In the genomic region with DNA sequence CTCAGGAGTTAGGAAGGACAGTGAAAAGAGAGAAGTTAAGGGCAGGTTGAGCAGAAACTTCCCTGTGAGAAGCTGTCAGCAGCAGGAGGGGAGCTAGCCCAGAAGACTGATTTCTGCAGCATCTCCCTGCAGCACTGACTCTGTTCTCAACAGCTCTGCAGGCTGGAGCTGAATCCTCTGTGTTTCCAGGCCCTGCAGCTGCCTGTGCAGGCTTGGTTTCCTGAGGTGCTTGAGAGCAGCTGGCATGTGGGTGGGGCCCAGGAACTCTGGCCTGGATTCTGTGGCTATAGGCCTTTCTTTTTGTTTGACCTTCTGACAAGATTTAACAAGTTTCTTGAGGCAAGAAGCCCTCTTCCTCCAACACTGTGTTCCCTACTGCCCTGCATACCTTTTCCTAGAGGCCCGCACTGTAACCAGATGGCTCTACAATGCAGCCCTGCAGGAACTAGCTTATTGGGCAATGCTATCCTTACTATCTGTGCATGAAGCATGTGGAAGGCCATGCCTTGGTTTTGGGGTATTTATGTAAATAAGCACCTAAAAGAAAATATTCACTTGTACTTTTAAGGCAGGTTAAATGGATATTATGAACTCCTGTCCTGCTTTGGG, we compare ENCODE assay signal across 8 mouse cellular contexts. TPM values are rescaled to one million over a fixed set of nuclear protein-coding genes. Genes with fewer than 3 reads are reported as not detected.
DNase-seq lines count a peak whose midpoint lies in the region; ATAC-seq lines count a peak whose summit lies in the region.

No protein-coding gene starts in this region.

- no peak overlapping the region for H3K4me3 ChIP-seq in liver, embryonic 11.5 days (ENCODE audit: low read depth, low read length)
- H3K4me3 ChIP-seq in embryonic facial prominence, embryonic 13.5 days: no peak overlapping the region
- no peak overlapping the region for H3K4me3 ChIP-seq in hindbrain, embryonic 16.5 days (ENCODE audit: low read length)
- H3K4me3 ChIP-seq in midbrain, embryonic 15.5 days: no peak overlapping the region

- H3K36me3 ChIP-seq in liver, embryonic 11.5 days (ENCODE audit: control insufficient read depth, insufficient read depth, low read length): no peaks in the 10 kb centered on the region
- H3K36me3 ChIP-seq in embryonic facial prominence, embryonic 13.5 days: no peaks in the 10 kb centered on the region
- H3K36me3 ChIP-seq in hindbrain, embryonic 16.5 days (ENCODE audit: control insufficient read depth, insufficient read depth, low read length): no peaks in the 10 kb centered on the region
- no peaks in the 10 kb centered on the region for H3K36me3 ChIP-seq in midbrain, embryonic 15.5 days (replicated peaks)

- no peak overlapping the region for H3K4me2 ChIP-seq in liver, embryonic 11.5 days
- H3K4me2 ChIP-seq in embryonic facial prominence, embryonic 13.5 days: no peak overlapping the region
- H3K4me2 ChIP-seq in hindbrain, embryonic 16.5 days (ENCODE audit: low read length): no peak overlapping the region
- H3K4me2 ChIP-seq in midbrain, embryonic 15.5 days: no peak overlapping the region

- DNase-seq in liver, embryonic 11.5 days (ENCODE audit: low spot score): peak; percentile 32
- DNase-seq in liver: no peak
- DNase-seq in left cerebral cortex, postnatal 14 days (ENCODE audit: low spot score in 2 of 2): no peak

- no peaks in the 10 kb centered on the region for H3K9me3 ChIP-seq in liver, embryonic 11.5 days (ENCODE audit: control insufficient read depth, low read length)
- no peaks in the 10 kb centered on the region for H3K9me3 ChIP-seq in embryonic facial prominence, embryonic 13.5 days
- no peaks in the 10 kb centered on the region for H3K9me3 ChIP-seq in hindbrain, embryonic 16.5 days (ENCODE audit: control insufficient read depth, low read length)
- H3K9me3 ChIP-seq in midbrain, embryonic 15.5 days: no peaks in the 10 kb centered on the region

- no peak overlapping the region for H3K27ac ChIP-seq in liver, embryonic 11.5 days (ENCODE audit: low read depth, low read length)
- 0 out of 2 replicates have a peak overlapping the region, but pooled peaks have one; percentile 24 for H3K27ac ChIP-seq in embryonic facial prominence, embryonic 13.5 days
- H3K27ac ChIP-seq in hindbrain, embryonic 16.5 days (ENCODE audit: low read depth, low read length): peak overlapping the region; percentile 51; the same call in 1 of the 2 replicates
- no peak overlapping the region for H3K27ac ChIP-seq in midbrain, embryonic 15.5 days

- intact Hi-C loops in left cerebral cortex, postnatal 14 days (cut with DNase I): no loop called here

- H3K27me3 ChIP-seq in liver, embryonic 11.5 days (replicated peaks; ENCODE audit: control insufficient read depth, insufficient read depth, low read length): no peaks in the 10 kb centered on the region
- H3K27me3 ChIP-seq in embryonic facial prominence, embryonic 13.5 days: no peaks in the 10 kb centered on the region
- H3K27me3 ChIP-seq in hindbrain, embryonic 16.5 days (replicated peaks; ENCODE audit: control insufficient read depth, insufficient read depth, low read length): no peaks in the 10 kb centered on the region
- no peaks in the 10 kb centered on the region for H3K27me3 ChIP-seq in midbrain, embryonic 15.5 days (replicated peaks)

- 69% methylated on average over 1 of the region's 1 CpGs for WGBS in liver, embryonic 11.5 days
- 53% methylated on average over 1 of the region's 1 CpGs for WGBS in embryonic facial prominence, embryonic 13.5 days
- 40% methylated on average over 1 of the region's 1 CpGs for WGBS in hindbrain, embryonic 16.5 days
- WGBS in midbrain, embryonic 15.5 days: 55% methylated on average over 1 of the region's 1 CpGs

- H3K4me1 ChIP-seq in liver, embryonic 11.5 days (replicated peaks; ENCODE audit: control insufficient read depth, insufficient read depth, low read length): no peaks in the 10 kb centered on the region
- H3K4me1 ChIP-seq in embryonic facial prominence, embryonic 13.5 days: peaks cover 10% of the 10 kb centered on the region
- peaks cover 5% of the 10 kb centered on the region for H3K4me1 ChIP-seq in hindbrain, embryonic 16.5 days (ENCODE audit: control insufficient read depth, insufficient read depth, low read depth, low read length)
- peaks cover 8% of the 10 kb centered on the region; the same call in 1 of the 2 replicates for H3K4me1 ChIP-seq in midbrain, embryonic 15.5 days

- H3K9ac ChIP-seq in liver, embryonic 11.5 days (ENCODE audit: low read depth, low read length): no peak overlapping the region
- H3K9ac ChIP-seq in embryonic facial prominence, embryonic 13.5 days: 0 out of 2 replicates have a peak overlapping the region, but pooled peaks have one; percentile 16
- H3K9ac ChIP-seq in hindbrain, embryonic 16.5 days (ENCODE audit: low read depth, low read length): no peak overlapping the region
- no peak overlapping the region for H3K9ac ChIP-seq in midbrain, embryonic 15.5 days

- ATAC-seq in liver, embryonic 11.5 days (replicated peaks; ENCODE audit: low FRiP score): no peak
- ATAC-seq in embryonic facial prominence, embryonic 13.5 days (ENCODE audit: insufficient number of reproducible peaks, insufficient read depth, low FRiP score, low TSS enrichment, low read depth): peak; percentile 37; the same call in 1 of the 2 replicates
- ATAC-seq in hindbrain, embryonic 16.5 days: peak; percentile 71
- ATAC-seq in midbrain, embryonic 15.5 days (replicated peaks): peak; percentile 44; the same call in 1 of the 2 replicates
- no peak for ATAC-seq in megakaryocyte, adult 5-6 weeks (ENCODE audit: poor library complexity, severe bottlenecking)
- no peak for ATAC-seq in inflammation-experienced regulatory T-cells, adult 6 months

RNA-seq across cellular contexts. Expression of a gene that starts 53.1 kb away (rescaled TPM):
- polyA plus RNA-seq in liver, embryonic 11.5 days (2014; fragmentation: Nextera tagmentation; extraction: Ambion mirVana): 2.2 and 2.5 TPM in 2 replicates
- polyA plus RNA-seq in embryonic facial prominence, embryonic 13.5 days (2015; fragmentation: Nextera tagmentation; extraction: Ambion mirVana): 5.6 and 5.8 TPM in 2 replicates
- polyA plus RNA-seq in hindbrain, embryonic 16.5 days (2015; fragmentation: Nextera tagmentation; extraction: Ambion mirVana): 10.5 and 12.1 TPM in 2 replicates
- 14.0 and 14.7 TPM in 2 replicates for polyA plus RNA-seq in midbrain, embryonic 15.5 days (2015; fragmentation: Nextera tagmentation; extraction: Ambion mirVana)
- 1.0 and 1.3 TPM in 2 replicates for total RNA-seq in megakaryocyte, adult 5-6 weeks (2015)
- total RNA-seq in megakaryocyte, adult 5-6 weeks (2017): 1.8 and 2.2 TPM in 2 replicates
- under 1 TPM in 2 of 3 experiments, not detected in 1; 0.64 to 0.79 TPM for polyA plus RNA-seq in inflammation-experienced regulatory T-cells, adult 6 months (2017; shearing (Covaris generic))
- 10 to 100 TPM; 71.6 TPM for total RNA-seq in left cerebral cortex, postnatal 14 days (2021)

Comparison
In these comparisons a context has a peak if more than half of its experiments do, and no peak if none do; other contexts are left out.
1. ATAC-seq: peak in embryonic facial prominence, embryonic 13.5 days (single experiment), hindbrain, embryonic 16.5 days (single experiment) and midbrain, embryonic 15.5 days (single experiment); none in liver, embryonic 11.5 days (single experiment), megakaryocyte, adult 5-6 weeks (single experiment) and inflammation-experienced regulatory T-cells, adult 6 months (single experiment).
2. H3K27ac ChIP-seq: peak in embryonic facial prominence, embryonic 13.5 days (single experiment) and hindbrain, embryonic 16.5 days (single experiment); none in liver, embryonic 11.5 days (single experiment) and midbrain, embryonic 15.5 days (single experiment).